Mouse (Mus musculus): ENCODE results near the gene Aqr. TPM values are rescaled to one million over a fixed set of nuclear protein-coding genes. Genes with fewer than 3 reads are reported as not detected.

Gene Aqr
- polyA plus RNA-seq, 1 experiment from 2014 or later = 63.2 TPM

DNA sequence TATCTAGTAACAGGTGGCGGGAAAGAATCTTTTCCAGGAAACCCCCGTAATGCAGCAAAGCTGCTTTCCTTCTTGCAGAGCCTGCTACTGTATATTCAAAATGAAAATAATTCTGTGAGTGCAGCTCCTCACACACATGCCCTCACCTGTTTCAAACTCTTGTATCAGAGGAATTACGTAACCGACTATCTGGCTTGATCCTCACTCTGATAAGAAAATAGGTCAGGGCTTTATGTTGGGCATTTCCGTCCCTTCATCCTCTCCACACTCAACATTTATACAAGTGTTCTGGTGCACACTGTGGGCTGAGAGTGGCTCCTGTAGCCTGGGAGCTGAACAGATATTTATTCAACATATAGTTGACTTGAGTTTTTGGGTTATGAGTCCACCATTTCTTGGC is 87.7 kb downstream of the Aqr start:
- H3K27me3 ChIP-seq (ENCODE audit: control insufficient read depth, insufficient read depth, low read length) = no peaks in the 10 kb centered on the region
- no peak overlapping the region for H3K4me3 ChIP-seq (ENCODE audit: low read depth, low read length)
- H3K9ac ChIP-seq (ENCODE audit: low read depth, low read length) = no peak overlapping the region
- H3K4me1 ChIP-seq (replicated peaks; ENCODE audit: control insufficient read depth, insufficient read depth, low read length) = no peaks in the 10 kb centered on the region
- ATAC-seq (ENCODE audit: low FRiP score) (no peak), DNase-seq (ENCODE audit: low spot score) (no peak)
- no peaks in the 10 kb centered on the region for H3K9me3 ChIP-seq (ENCODE audit: control insufficient read depth, low read length)
- 97% methylated on average over 5 of the region's 5 CpGs for WGBS
- H3K36me3 ChIP-seq (ENCODE audit: control insufficient read depth, insufficient read depth, low read length) = no peaks in the 10 kb centered on the region
- no peak overlapping the region for H3K27ac ChIP-seq (ENCODE audit: low read depth, low read length)
- H3K4me2 ChIP-seq (replicated peaks; ENCODE audit: low read depth, low read length) = no peak overlapping the region

DNA sequence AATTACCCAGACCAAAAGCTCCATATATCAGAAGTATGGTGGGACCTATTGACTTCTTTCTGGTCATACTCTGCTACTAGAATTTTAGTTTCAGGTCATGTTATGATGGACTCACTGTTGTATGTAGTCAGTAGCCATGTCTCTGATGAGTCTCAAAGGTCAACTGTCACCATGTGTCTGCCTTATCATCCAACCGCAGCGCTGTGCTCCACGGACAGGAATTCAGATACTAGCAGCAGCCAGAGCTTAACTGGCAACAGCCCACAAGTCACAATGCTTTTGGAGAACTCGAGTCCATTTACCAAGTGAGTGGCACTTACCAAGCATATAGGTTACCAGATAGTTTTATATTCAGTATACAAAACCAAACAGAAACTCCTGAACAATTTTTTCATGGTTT is 89.2 kb downstream of the Aqr start:
- Histone ChIP-seq H3K4me3 (ENCODE audit: low read depth, low read length) (no peak overlapping the region), H3K9me3 (ENCODE audit: control insufficient read depth, low read length) (no peaks in the 10 kb centered on the region), H3K36me3 (ENCODE audit: control insufficient read depth, insufficient read depth, low read length) (no peaks in the 10 kb centered on the region), H3K9ac (ENCODE audit: low read depth, low read length) (no peak overlapping the region), H3K4me2 (replicated peaks; ENCODE audit: low read depth, low read length) (no peak overlapping the region), H3K27me3 (ENCODE audit: control insufficient read depth, insufficient read depth, low read length) (no peaks in the 10 kb centered on the region), H3K27ac (ENCODE audit: low read depth, low read length) (no peak overlapping the region), H3K4me1 (replicated peaks; ENCODE audit: control insufficient read depth, insufficient read depth, low read length) (no peaks in the 10 kb centered on the region)
- no peak for DNase-seq (ENCODE audit: low spot score)
- no peak for ATAC-seq (ENCODE audit: low FRiP score)
- WGBS = 95% methylated on average over 4 of the region's 4 CpGs

DNA sequence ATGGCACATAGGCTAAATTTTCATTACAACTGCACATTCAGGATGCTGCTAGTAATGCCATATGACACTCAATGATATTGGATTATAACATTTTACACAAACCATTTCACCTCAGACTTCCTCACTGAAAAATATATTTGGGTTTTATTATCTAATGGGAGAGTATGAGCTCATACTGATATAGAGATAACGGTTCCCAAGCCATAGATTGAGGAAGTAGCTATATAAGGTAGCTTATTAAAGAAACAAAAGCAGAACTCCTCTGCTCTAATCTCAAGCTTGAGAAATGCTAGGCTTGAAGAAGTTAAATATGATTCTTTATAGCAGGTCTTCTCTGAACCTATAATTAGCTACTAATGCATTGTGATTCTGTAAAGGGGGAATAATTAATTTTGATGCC is 90.3 kb downstream of the Aqr start:
- 90% methylated on average over 1 of the region's 1 CpGs for WGBS
- no peaks in the 10 kb centered on the region for H3K27me3 ChIP-seq (ENCODE audit: control insufficient read depth, insufficient read depth, low read length)
- no peaks in the 10 kb centered on the region for H3K9me3 ChIP-seq (ENCODE audit: control insufficient read depth, low read length)
- no peak overlapping the region for H3K4me2 ChIP-seq (replicated peaks; ENCODE audit: low read depth, low read length)
- ATAC-seq (ENCODE audit: low FRiP score) = no peak
- no peaks in the 10 kb centered on the region for H3K4me1 ChIP-seq (replicated peaks; ENCODE audit: control insufficient read depth, insufficient read depth, low read length)
- no peak overlapping the region for H3K4me3 ChIP-seq (ENCODE audit: low read depth, low read length)
- no peak overlapping the region for H3K27ac ChIP-seq (ENCODE audit: low read depth, low read length)
- H3K9ac ChIP-seq (ENCODE audit: low read depth, low read length) = no peak overlapping the region
- no peaks in the 10 kb centered on the region for H3K36me3 ChIP-seq (ENCODE audit: control insufficient read depth, insufficient read depth, low read length)
- no peak for DNase-seq (ENCODE audit: low spot score)

DNA sequence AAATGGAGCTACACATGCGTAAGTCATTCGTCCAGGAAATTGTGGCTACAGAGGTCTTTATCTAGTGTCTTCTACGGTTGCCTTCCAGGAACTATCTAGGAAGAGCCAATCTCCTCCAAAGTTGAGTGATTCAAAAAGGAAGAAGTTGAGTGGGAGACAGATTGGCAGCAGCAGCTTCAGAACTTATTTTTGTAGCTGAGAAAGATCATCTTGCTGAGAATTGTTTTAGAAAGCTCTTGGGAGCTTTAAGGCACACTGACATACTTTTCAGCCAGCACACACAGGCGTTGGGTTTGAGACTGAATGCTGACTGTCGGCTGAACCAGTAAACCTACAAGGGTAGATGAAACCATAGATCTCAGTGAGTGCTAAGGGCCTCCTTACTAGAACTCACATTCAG is 91.5 kb downstream of the Aqr start:
- DNase-seq (ENCODE audit: low spot score) = no peak
- 92% methylated on average over 5 of the region's 5 CpGs for WGBS
- Histone ChIP-seq H3K27ac (ENCODE audit: low read depth, low read length) (no peak overlapping the region), H3K4me1 (replicated peaks; ENCODE audit: control insufficient read depth, insufficient read depth, low read length) (no peaks in the 10 kb centered on the region), H3K4me2 (replicated peaks; ENCODE audit: low read depth, low read length) (no peak overlapping the region), H3K9ac (ENCODE audit: low read depth, low read length) (no peak overlapping the region), H3K36me3 (ENCODE audit: control insufficient read depth, insufficient read depth, low read length) (no peaks in the 10 kb centered on the region), H3K4me3 (ENCODE audit: low read depth, low read length) (no peak overlapping the region), H3K27me3 (ENCODE audit: control insufficient read depth, insufficient read depth, low read length) (no peaks in the 10 kb centered on the region), H3K9me3 (ENCODE audit: control insufficient read depth, low read length) (no peaks in the 10 kb centered on the region)
- no peak for ATAC-seq (ENCODE audit: low FRiP score)

DNA sequence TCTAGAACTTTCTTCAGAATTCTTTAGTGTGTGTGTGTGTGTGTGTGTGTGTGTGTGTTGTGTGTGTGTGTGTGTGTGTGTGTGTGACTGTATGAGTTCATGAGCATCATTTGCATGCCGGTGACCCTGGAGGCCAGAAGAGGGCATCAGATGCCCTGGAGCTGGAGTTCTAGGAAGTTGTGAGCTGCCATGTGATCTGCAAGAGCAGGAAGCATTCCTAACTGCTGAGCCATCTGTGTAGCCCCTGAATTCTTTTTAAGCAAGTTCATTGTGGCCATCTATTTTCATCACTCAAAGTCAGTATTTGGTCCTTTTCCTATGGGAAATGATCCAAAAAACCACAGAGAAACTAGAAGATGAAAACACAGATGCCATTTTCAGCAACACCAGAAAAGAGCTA is 92.1 kb downstream of the Aqr start:
- Histone ChIP-seq H3K27ac (ENCODE audit: low read depth, low read length) (no peak overlapping the region), H3K36me3 (ENCODE audit: control insufficient read depth, insufficient read depth, low read length) (no peaks in the 10 kb centered on the region), H3K4me3 (ENCODE audit: low read depth, low read length) (no peak overlapping the region), H3K4me2 (replicated peaks; ENCODE audit: low read depth, low read length) (no peak overlapping the region), H3K4me1 (replicated peaks; ENCODE audit: control insufficient read depth, insufficient read depth, low read length) (no peaks in the 10 kb centered on the region), H3K27me3 (ENCODE audit: control insufficient read depth, insufficient read depth, low read length) (no peaks in the 10 kb centered on the region), H3K9ac (ENCODE audit: low read depth, low read length) (no peak overlapping the region), H3K9me3 (ENCODE audit: control insufficient read depth, low read length) (no peaks in the 10 kb centered on the region)
- DNase-seq (ENCODE audit: low spot score) = no peak
- WGBS = 80% methylated on average over 1 of the region's 1 CpGs
- no peak for ATAC-seq (ENCODE audit: low FRiP score)

DNA sequence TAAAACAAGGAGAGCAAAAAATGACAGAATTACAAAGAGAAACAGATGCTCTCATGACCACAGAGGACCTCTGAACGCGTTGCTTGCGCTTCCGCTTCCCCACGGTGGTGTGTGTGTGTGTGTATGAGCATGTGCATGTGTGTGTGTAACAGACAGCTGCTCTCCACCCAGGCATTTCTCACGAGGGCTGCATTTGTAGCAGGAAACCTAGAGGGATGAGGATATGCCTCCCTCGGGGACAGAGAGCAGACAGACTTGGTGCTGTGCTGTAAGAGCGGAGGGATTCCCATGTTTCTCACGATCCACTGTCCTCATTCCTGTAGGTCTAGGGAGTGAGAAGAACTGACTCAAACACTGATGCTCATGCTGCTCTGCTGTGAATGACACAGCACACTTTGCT is 93.2 kb downstream of the Aqr start:
- H3K4me1 ChIP-seq (replicated peaks; ENCODE audit: control insufficient read depth, insufficient read depth, low read length) = no peaks in the 10 kb centered on the region
- 77% methylated on average over 9 of the region's 9 CpGs for WGBS
- no peak overlapping the region for H3K4me3 ChIP-seq (ENCODE audit: low read depth, low read length)
- H3K4me2 ChIP-seq (replicated peaks; ENCODE audit: low read depth, low read length) = no peak overlapping the region
- H3K9ac ChIP-seq (ENCODE audit: low read depth, low read length) = no peak overlapping the region
- DNase-seq (ENCODE audit: low spot score) = peak; percentile 8
- no peaks in the 10 kb centered on the region for H3K27me3 ChIP-seq (ENCODE audit: control insufficient read depth, insufficient read depth, low read length)
- ATAC-seq (ENCODE audit: low FRiP score) = no peak
- no peaks in the 10 kb centered on the region for H3K36me3 ChIP-seq (ENCODE audit: control insufficient read depth, insufficient read depth, low read length)
- no peaks in the 10 kb centered on the region for H3K9me3 ChIP-seq (ENCODE audit: control insufficient read depth, low read length)
- H3K27ac ChIP-seq (ENCODE audit: low read depth, low read length) = no peak overlapping the region

DNA sequence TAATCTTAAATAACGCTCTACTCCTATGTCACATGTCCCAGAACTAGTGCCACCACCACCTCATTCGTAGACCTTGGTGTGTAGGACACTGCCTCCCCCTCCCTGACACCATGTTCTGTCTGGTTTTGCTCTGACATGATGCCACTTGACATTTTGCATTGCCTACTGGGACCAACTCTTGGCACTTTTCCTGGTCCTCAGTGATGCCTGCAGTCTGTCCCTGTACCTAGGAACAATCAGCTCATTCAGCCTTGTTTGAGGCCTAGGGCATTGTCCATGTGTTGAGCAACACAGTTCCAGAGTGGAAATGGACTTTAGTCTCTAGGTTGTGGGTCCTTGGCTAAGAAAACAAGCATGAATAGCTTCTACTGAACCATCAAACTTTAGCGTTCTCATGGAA is 97.0 kb downstream of the Aqr start:
- no peak overlapping the region for H3K27ac ChIP-seq (ENCODE audit: low read depth, low read length)
- no peak overlapping the region for H3K9ac ChIP-seq (ENCODE audit: low read depth, low read length)
- no peaks in the 10 kb centered on the region for H3K27me3 ChIP-seq (ENCODE audit: control insufficient read depth, insufficient read depth, low read length)
- DNase-seq (ENCODE audit: low spot score) (no peak), ATAC-seq (ENCODE audit: low FRiP score) (no peak)
- no peaks in the 10 kb centered on the region for H3K36me3 ChIP-seq (ENCODE audit: control insufficient read depth, insufficient read depth, low read length)
- no peak overlapping the region for H3K4me2 ChIP-seq (replicated peaks; ENCODE audit: low read depth, low read length)
- no peaks in the 10 kb centered on the region for H3K4me1 ChIP-seq (replicated peaks; ENCODE audit: control insufficient read depth, insufficient read depth, low read length)
- no peak overlapping the region for H3K4me3 ChIP-seq (ENCODE audit: low read depth, low read length)
- WGBS = 80% methylated on average over 3 of the region's 3 CpGs
- H3K9me3 ChIP-seq (ENCODE audit: control insufficient read depth, low read length) = no peaks in the 10 kb centered on the region

DNA sequence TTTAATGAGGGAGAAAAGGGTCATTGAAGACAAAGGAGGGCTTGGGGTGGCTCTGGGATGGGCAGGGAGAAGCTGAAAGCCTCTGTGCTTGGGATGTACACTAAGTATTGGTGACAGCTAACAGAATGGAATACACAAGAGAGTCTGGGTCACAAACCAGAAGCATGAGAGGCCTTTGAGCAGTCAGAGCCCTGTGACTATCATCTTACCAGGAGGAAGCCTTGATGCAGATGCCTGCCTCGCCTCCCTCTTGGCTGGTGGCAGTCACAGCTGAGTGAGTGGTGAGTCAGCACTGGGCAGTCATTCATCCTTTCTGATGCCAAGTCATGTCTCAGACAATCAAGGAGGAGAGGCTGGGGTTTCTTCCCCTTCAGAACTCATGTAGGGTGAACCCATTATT is 99.6 kb downstream of the Aqr start:
- DNase-seq (ENCODE audit: low spot score) (no peak), ATAC-seq (ENCODE audit: low FRiP score) (no peak)
- no peaks in the 10 kb centered on the region for H3K9me3 ChIP-seq (ENCODE audit: control insufficient read depth, low read length)
- H3K4me1 ChIP-seq (replicated peaks; ENCODE audit: control insufficient read depth, insufficient read depth, low read length) = no peaks in the 10 kb centered on the region
- no peaks in the 10 kb centered on the region for H3K27me3 ChIP-seq (ENCODE audit: control insufficient read depth, insufficient read depth, low read length)
- no peak overlapping the region for H3K4me2 ChIP-seq (replicated peaks; ENCODE audit: low read depth, low read length)
- H3K4me3 ChIP-seq (ENCODE audit: low read depth, low read length) = no peak overlapping the region
- no peak overlapping the region for H3K27ac ChIP-seq (ENCODE audit: low read depth, low read length)
- H3K9ac ChIP-seq (ENCODE audit: low read depth, low read length) = no peak overlapping the region
- WGBS = 85% methylated on average over 1 of the region's 1 CpGs
- H3K36me3 ChIP-seq (ENCODE audit: control insufficient read depth, insufficient read depth, low read length) = no peaks in the 10 kb centered on the region

DNA sequence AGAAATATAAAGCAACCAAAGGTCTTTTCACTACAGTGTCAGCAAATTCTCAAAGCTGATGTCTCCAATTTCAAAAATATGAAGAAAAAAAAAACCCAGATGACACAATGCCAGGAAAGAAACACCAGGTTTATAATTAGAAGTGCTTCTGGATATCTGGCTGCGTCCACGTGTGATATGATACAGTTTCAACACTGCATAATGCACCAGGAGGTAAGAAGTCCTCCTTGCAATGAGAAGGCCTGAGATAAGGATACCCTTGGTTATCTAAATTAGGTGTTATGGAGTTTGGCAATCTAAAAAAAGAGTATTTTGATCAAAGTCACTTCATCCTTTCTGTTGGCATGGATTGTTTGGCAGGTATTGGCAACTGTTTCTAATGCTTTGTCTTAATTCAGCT is 114.9 kb downstream of the Aqr start:
- Histone ChIP-seq H3K4me3 (ENCODE audit: low read depth, low read length) (no peak overlapping the region), H3K9ac (ENCODE audit: low read depth, low read length) (no peak overlapping the region), H3K27ac (ENCODE audit: low read depth, low read length) (no peak overlapping the region), H3K9me3 (ENCODE audit: control insufficient read depth, low read length) (no peaks in the 10 kb centered on the region), H3K4me2 (replicated peaks; ENCODE audit: low read depth, low read length) (no peak overlapping the region), H3K4me1 (replicated peaks; ENCODE audit: control insufficient read depth, insufficient read depth, low read length) (no peaks in the 10 kb centered on the region), H3K27me3 (ENCODE audit: control insufficient read depth, insufficient read depth, low read length) (no peaks in the 10 kb centered on the region), H3K36me3 (ENCODE audit: control insufficient read depth, insufficient read depth, low read length) (no peaks in the 10 kb centered on the region)
- ATAC-seq (ENCODE audit: low FRiP score) = no peak
- WGBS = 92% methylated on average over 2 of the region's 2 CpGs
- no peak for DNase-seq (ENCODE audit: low spot score)

Measured in hindbrain, embryonic 11.5 days (tissue).